Mouse (Mus musculus): ENCODE results near the gene Cacnb4. TPM values are rescaled to one million over a fixed set of nuclear protein-coding genes. Genes with fewer than 3 reads are reported as not detected.

Gene Cacnb4
- total and polyA plus RNA-seq, 3 experiments = not detected

- Histone ChIP-seq H3K27ac (ENCODE audit: control insufficient read depth, low read depth, low read length) (no peak overlapping the region), H3K9ac (ENCODE audit: control insufficient read depth, low read depth, low read length, poor library complexity, severe bottlenecking) (no peak overlapping the region), H3K36me3 (ENCODE audit: control insufficient read depth in 1 of 2, insufficient read depth in 2 of 2, low read length in 2 of 2) (no peaks in the 10 kb centered on the region), H3K9me3 (replicated peaks; ENCODE audit: insufficient read depth, low read length) (no peaks in the 10 kb centered on the region), H3K4me1 (ENCODE audit: control insufficient read depth in 1 of 2, insufficient read depth in 2 of 2, low read length in 2 of 2) (no peaks in the 10 kb centered on the region), H3K79me2 (ENCODE audit: control insufficient read depth, insufficient read depth, low read length, poor library complexity) (no peaks in the 10 kb centered on the region), H3K4me3 (ENCODE audit: control insufficient read depth in 1 of 2, insufficient read depth in 1 of 2, low read depth in 2 of 2, low read length in 2 of 2) (no peak overlapping the region), H3K27me3 (ENCODE audit: control insufficient read depth in 1 of 2, insufficient read depth in 2 of 2, low read length in 2 of 2) (no peaks in the 10 kb centered on the region; a peak in 1 of 4 replicates)
- no peak for TF ChIP-seq EP300 (IDR thresholded peaks at IDR 0.05; ENCODE audit: low read depth in 1 of 2, low read length in 2 of 2)
- TF ChIP-seq TAL1 (IDR thresholded peaks at IDR 0.05; ENCODE audit: low read length) = no peak
- no peak for DNase-seq (ENCODE audit: low read depth, low spot score)
Measured at GRCm38 (mm10) chr2:52495097-52495694, 181.4 kb downstream of the Cacnb4 start.

GRCm38 (mm10) chr2:52494274-52494673 lies 182.4 kb downstream of the Cacnb4 start:
- H3K27ac ChIP-seq (ENCODE audit: control insufficient read depth, low read depth, low read length) = no peak overlapping the region
- no peak overlapping the region for H3K9ac ChIP-seq (ENCODE audit: control insufficient read depth, low read depth, low read length, poor library complexity, severe bottlenecking)
- TF ChIP-seq UBTF (IDR thresholded peaks at IDR 0.05; ENCODE audit: borderline replicate concordance, insufficient read depth, low read depth, low read length) = no peak
- H3K36me3 ChIP-seq (ENCODE audit: control insufficient read depth in 1 of 2, insufficient read depth in 2 of 2, low read length in 2 of 2) = no peaks in the 10 kb centered on the region
- H3K4me1 ChIP-seq (ENCODE audit: control insufficient read depth in 1 of 2, insufficient read depth in 2 of 2, low read length in 2 of 2) = no peaks in the 10 kb centered on the region
- H3K4me3 ChIP-seq (ENCODE audit: control insufficient read depth in 1 of 2, insufficient read depth in 1 of 2, low read depth in 2 of 2, low read length in 2 of 2) = no peak overlapping the region
- DNase-seq (ENCODE audit: low read depth, low spot score) = no peak
- no peaks in the 10 kb centered on the region for H3K79me2 ChIP-seq (ENCODE audit: control insufficient read depth, insufficient read depth, low read length, poor library complexity)
- no peaks in the 10 kb centered on the region for H3K9me3 ChIP-seq (replicated peaks; ENCODE audit: insufficient read depth, low read length)
- H3K27me3 ChIP-seq (ENCODE audit: control insufficient read depth in 1 of 2, insufficient read depth in 2 of 2, low read length in 2 of 2) = no peaks in the 10 kb centered on the region

GRCm38 (mm10) chr2:52492867-52493266 lies 183.8 kb downstream of the Cacnb4 start:
- no peak for DNase-seq (ENCODE audit: low read depth, low spot score)
- no peaks in the 10 kb centered on the region for H3K27me3 ChIP-seq (ENCODE audit: control insufficient read depth in 1 of 2, insufficient read depth in 2 of 2, low read length in 2 of 2)

More at GRCm38 (mm10) chr2:52492867-52493266, 183.8 kb downstream of the Cacnb4 start:
- no peak overlapping the region for H3K9ac ChIP-seq (ENCODE audit: control insufficient read depth, low read depth, low read length, poor library complexity, severe bottlenecking)
- H3K27ac ChIP-seq (ENCODE audit: control insufficient read depth, low read depth, low read length) = no peak overlapping the region
- no peaks in the 10 kb centered on the region for H3K36me3 ChIP-seq (ENCODE audit: control insufficient read depth in 1 of 2, insufficient read depth in 2 of 2, low read length in 2 of 2)
- no peak overlapping the region for H3K4me3 ChIP-seq (ENCODE audit: control insufficient read depth in 1 of 2, insufficient read depth in 1 of 2, low read depth in 2 of 2, low read length in 2 of 2)
- no peaks in the 10 kb centered on the region for H3K4me1 ChIP-seq (ENCODE audit: control insufficient read depth in 1 of 2, insufficient read depth in 2 of 2, low read length in 2 of 2)
- no peaks in the 10 kb centered on the region for H3K9me3 ChIP-seq (replicated peaks; ENCODE audit: insufficient read depth, low read length)
- no peak for TF ChIP-seq CTCF (IDR thresholded peaks at IDR 0.05 in 2 of 3, conservative IDR thresholded peaks at IDR 0.05 in 1 of 3; ENCODE audit: control insufficient read depth in 1 of 3, insufficient read depth in 1 of 3, low read depth in 2 of 3, low read length in 3 of 3, poor library complexity in 1 of 3, severe bottlenecking in 1 of 3)
- no peak for TF ChIP-seq ETS1 (IDR thresholded peaks at IDR 0.05; ENCODE audit: low read depth, low read length)
- no peak for TF ChIP-seq BHLHE40 (IDR thresholded peaks at IDR 0.05; ENCODE audit: borderline replicate concordance, low read depth, low read length)
- no peak for TF ChIP-seq NELFE (IDR thresholded peaks at IDR 0.05; ENCODE audit: low read depth, low read length)
- TF ChIP-seq MYC (IDR thresholded peaks at IDR 0.05; ENCODE audit: low read depth, low read length) = no peak
- no peak for TF ChIP-seq JUND (IDR thresholded peaks at IDR 0.05; ENCODE audit: low read depth, low read length)
- TF ChIP-seq TBP (IDR thresholded peaks at IDR 0.05; ENCODE audit: low read depth, low read length) = no peak
- TF ChIP-seq CHD2 (IDR thresholded peaks at IDR 0.05; ENCODE audit: low read length) = no peak
- TF ChIP-seq GABPA (IDR thresholded peaks at IDR 0.05; ENCODE audit: low read depth, low read length) = no peak
- no peak for TF ChIP-seq E2F4 (IDR thresholded peaks at IDR 0.05; ENCODE audit: borderline replicate concordance, low read depth, low read length)
- TF ChIP-seq MAFK (IDR thresholded peaks at IDR 0.05; ENCODE audit: borderline replicate concordance, low read depth, low read length) = no peak
- no peak for TF ChIP-seq CHD1 (IDR thresholded peaks at IDR 0.05; ENCODE audit: low read depth, low read length)
- TF ChIP-seq POLR2AphosphoS5 (IDR thresholded peaks at IDR 0.05; ENCODE audit: borderline replicate concordance, low read depth, low read length) = no peak
- no peak for TF ChIP-seq HCFC1 (IDR thresholded peaks at IDR 0.05; ENCODE audit: low read depth, low read length)
- TF ChIP-seq RCOR1 (IDR thresholded peaks at IDR 0.05; ENCODE audit: low read depth, low read length) = no peak
- no peak for TF ChIP-seq RAD21 (IDR thresholded peaks at IDR 0.05; ENCODE audit: low read depth, low read length)
- no peak for TF ChIP-seq UBTF (IDR thresholded peaks at IDR 0.05; ENCODE audit: borderline replicate concordance, insufficient read depth, low read depth, low read length)
- H3K79me2 ChIP-seq (ENCODE audit: control insufficient read depth, insufficient read depth, low read length, poor library complexity) = no peaks in the 10 kb centered on the region

Measured in MEL (cell line).